Mouse (Mus musculus) left cerebral cortex, postnatal 10 days (tissue): ENCODE measurements around the gene A930017K11Rik. TPM values are rescaled to one million over a fixed set of nuclear protein-coding genes. Genes with fewer than 3 reads are reported as not detected.

Experiments used
- DNase-seq, 2 experiments: peaks; one replicate each; pipeline ENCODE4 v3.0.0; 2021 to 2022; ENCODE audit warnings: low spot score in 2 of 2, mixed read lengths in 1 of 2; ENCODE audit errors: extremely low spot score in 1 of 2
- intact Hi-C: fragments of 180-260 bp; cut with DNase I; formaldehyde crosslinking; loops from one replicate; pipeline ENCODE4 v1.15.1; 2025
- total RNA-seq, 2 experiments: library from RNA; stranded (reverse); gene quantifications; 2 replicates each; pipeline ENCODE4 v1.2.3; 2021

Gene A930017K11Rik
- total RNA-seq: not detected

GRCm38 (mm10) chr17:25951803-25952623 lies at the start of gene A930017K11Rik:
Gene A930017K11Rik (minus strand): TSS chr17:25952565.
- DNase-seq: peak in 1 of 2 experiments; percentile 36
- intact Hi-C loops: no loop called here

GRCm38 (mm10) chr17:25998425-25998824 lies 46.1 kb upstream of the A930017K11Rik start:
- no peak for DNase-seq
- intact Hi-C loops: no loop called here

GRCm38 (mm10) chr17:25993489-25993888 lies 41.1 kb upstream of the A930017K11Rik start:
- no peak for DNase-seq
- intact Hi-C loops: no loop called here

GRCm38 (mm10) chr17:25992274-25992673 lies 39.9 kb upstream of the A930017K11Rik start:
- intact Hi-C loops: no loop called here
- DNase-seq: no peak

- intact Hi-C loops: no loop called here
Observed at GRCm38 (mm10) chr17:25990331-25990730, 38.0 kb upstream of the A930017K11Rik start.

GRCm38 (mm10) chr17:25985306-25986294 lies 33.2 kb upstream of the A930017K11Rik start, which contains the start of gene Capn15:
Gene Capn15 (minus strand): TSS chr17:25985796.
- peak; percentile 95 to 96 for DNase-seq
- intact Hi-C loops: loop anchor here (5.0 kb wide), 1 partner anchor 93 kb away; no protein-coding TSS in a partner anchor

More at GRCm38 (mm10) chr17:25990331-25990730, 38.0 kb upstream of the A930017K11Rik start:
- no peak for DNase-seq

- DNase-seq: no peak
- intact Hi-C loops: loop anchor here (5.0 kb wide), 1 partner anchor 92 kb away; no protein-coding TSS in a partner anchor
Observed at GRCm38 (mm10) chr17:25984556-25985305, 32.4 kb upstream of the A930017K11Rik start.

GRCm38 (mm10) chr17:25984066-25984465 lies 31.7 kb upstream of the A930017K11Rik start:
- intact Hi-C loops: no loop called here
- DNase-seq: no peak

GRCm38 (mm10) chr17:25982913-25983312 lies 30.5 kb upstream of the A930017K11Rik start:
- intact Hi-C loops: no loop called here
- no peak for DNase-seq

- intact Hi-C loops: no loop called here
- DNase-seq: peak in 1 of 2 experiments; percentile 35
Observed at GRCm38 (mm10) chr17:25980854-25981253, 28.5 kb upstream of the A930017K11Rik start.

GRCm38 (mm10) chr17:25979829-25980738 lies 27.7 kb upstream of the A930017K11Rik start:
- DNase-seq: no peak
- intact Hi-C loops: no loop called here

- no peak for DNase-seq
- intact Hi-C loops: no loop called here
Observed at GRCm38 (mm10) chr17:25970954-25971707, 18.8 kb upstream of the A930017K11Rik start.

GRCm38 (mm10) chr17:25970448-25970847 lies 18.1 kb upstream of the A930017K11Rik start:
- no peak for DNase-seq
- intact Hi-C loops: no loop called here

GRCm38 (mm10) chr17:25968176-25968575 lies 15.8 kb upstream of the A930017K11Rik start:
- DNase-seq: no peak
- intact Hi-C loops: no loop called here

GRCm38 (mm10) chr17:25967652-25968051 lies 15.3 kb upstream of the A930017K11Rik start:
- no peak for DNase-seq
- intact Hi-C loops: no loop called here

- peak in 1 of 2 experiments; percentile 21 for DNase-seq
- intact Hi-C loops: no loop called here
Observed at GRCm38 (mm10) chr17:25964271-25964670, 11.9 kb upstream of the A930017K11Rik start.

GRCm38 (mm10) chr17:25962413-25962905 lies 10.1 kb upstream of the A930017K11Rik start:
- intact Hi-C loops: no loop called here
- no peak for DNase-seq
